Mouse (Mus musculus): Measurements from ENCODE around the gene Eva1b.

Eva1b gene

GRCm38 (mm10) chr4:126119051-126119450 lies 28.5 kb upstream of the Eva1b start:
- DNase-seq (ENCODE audit: extremely low read depth, insufficient read length, low spot score) = no peak

- no peak for DNase-seq (ENCODE audit: extremely low read depth, insufficient read length, low spot score)
Measured at GRCm38 (mm10) chr4:126120052-126120451, 27.5 kb upstream of the Eva1b start.

GRCm38 (mm10) chr4:126120506-126120905 lies 27.0 kb upstream of the Eva1b start:
- no peak for DNase-seq (ENCODE audit: extremely low read depth, insufficient read length, low spot score)

- DNase-seq (ENCODE audit: extremely low read depth, insufficient read length, low spot score) = no peak
Measured at GRCm38 (mm10) chr4:126123309-126124040, 24.1 kb upstream of the Eva1b start.

- DNase-seq (ENCODE audit: extremely low read depth, insufficient read length, low spot score) = no peak
Measured at GRCm38 (mm10) chr4:126130502-126130901, 17.0 kb upstream of the Eva1b start.

- peak; percentile 77 for DNase-seq (ENCODE audit: extremely low read depth, insufficient read length, low spot score)
Measured at GRCm38 (mm10) chr4:126131290-126132121, 16.0 kb upstream of the Eva1b start.

GRCm38 (mm10) chr4:126132636-126133264 lies 14.8 kb upstream of the Eva1b start:
- DNase-seq (ENCODE audit: extremely low read depth, insufficient read length, low spot score) = no peak

- DNase-seq (ENCODE audit: extremely low read depth, insufficient read length, low spot score) = no peak
Measured at GRCm38 (mm10) chr4:126134236-126134635, 13.3 kb upstream of the Eva1b start.

GRCm38 (mm10) chr4:126134639-126135038 lies 12.9 kb upstream of the Eva1b start:
- no peak for DNase-seq (ENCODE audit: extremely low read depth, insufficient read length, low spot score)

GRCm38 (mm10) chr4:126137773-126138172 lies 9.8 kb upstream of the Eva1b start:
- no peak for DNase-seq (ENCODE audit: extremely low read depth, insufficient read length, low spot score)

- DNase-seq (ENCODE audit: extremely low read depth, insufficient read length, low spot score) = no peak
Measured at GRCm38 (mm10) chr4:126141021-126141420, 6.5 kb upstream of the Eva1b start.

- no peak for DNase-seq (ENCODE audit: extremely low read depth, insufficient read length, low spot score)
Measured at GRCm38 (mm10) chr4:126145396-126145795, 2.1 kb upstream of the Eva1b start.

- DNase-seq (ENCODE audit: extremely low read depth, insufficient read length, low spot score) = no peak
Measured at GRCm38 (mm10) chr4:126146974-126147532, 491 bp upstream of the Eva1b start.

- no peak for DNase-seq (ENCODE audit: extremely low read depth, insufficient read length, low spot score)
Measured at GRCm38 (mm10) chr4:126148161-126148961, 817 bp downstream of the Eva1b start.

- DNase-seq (ENCODE audit: extremely low read depth, insufficient read length, low spot score) = no peak
Measured at GRCm38 (mm10) chr4:126149041-126149676, 1.6 kb downstream of the Eva1b start.

- DNase-seq (ENCODE audit: extremely low read depth, insufficient read length, low spot score) = no peak
Measured at GRCm38 (mm10) chr4:126149798-126150197, 2.3 kb downstream of the Eva1b start.

GRCm38 (mm10) chr4:126150297-126150948 lies 2.9 kb downstream of the Eva1b start:
- peak; percentile 61 for DNase-seq (ENCODE audit: extremely low read depth, insufficient read length, low spot score)

GRCm38 (mm10) chr4:126150949-126151320 lies 3.4 kb downstream of the Eva1b start:
- DNase-seq (ENCODE audit: extremely low read depth, insufficient read length, low spot score) = no peak

GRCm38 (mm10) chr4:126151701-126152440 lies 4.3 kb downstream of the Eva1b start:
- DNase-seq (ENCODE audit: extremely low read depth, insufficient read length, low spot score) = no peak
